Mouse (Mus musculus) liver, embryonic 14.5 days (tissue): Measurements from ENCODE around the gene Mapk7. TPM values are rescaled to one million over a fixed set of nuclear protein-coding genes. Genes with fewer than 3 reads are reported as not detected.

ENCODE experiments used
- ATAC-seq: fragments of 200-750 bp; cut with Nextera tagmentation; 2 replicates; pipeline ENCODE4 v1.8.0; 2017; ENCODE audit warnings: moderate number of reproducible peaks, mild to moderate bottlenecking, moderate library complexity; ENCODE audit not compliant: insufficient read depth
- DNase-seq, 3 experiments: peaks; one replicate each; pipeline ENCODE4 v3.0.0-alpha.2; 2012 to 2013; ENCODE audit warnings: low read depth in 3 of 3, low spot score in 3 of 3
- H3K27ac ChIP-seq: fragments of 300-500 bp; sonication (generic); 2 replicates; pipeline ENCODE4 v1.5.1; 2014; ENCODE audit warnings: moderate library complexity, mild to moderate bottlenecking, control low read depth, inconsistent platforms
- H3K27me3 ChIP-seq: fragments of 300-500 bp; sonication (generic); 2 replicates; pipeline ENCODE4 v1.6.1; 2014; ENCODE audit warnings: mild to moderate bottlenecking, low read length, moderate library complexity; ENCODE audit not compliant: control insufficient read depth, insufficient read depth
- H3K36me3 ChIP-seq: fragments of 300-500 bp; sonication (generic); replicated peaks from 2 replicates; pipeline ENCODE4 v1.6.1; 2014; ENCODE audit warnings: low read depth; ENCODE audit not compliant: control insufficient read depth, insufficient read depth
- H3K4me1 ChIP-seq, 2 experiments: fragments of 200-500 bp in 1 of 2; fragments of 300-500 bp in 1 of 2; sonication (generic) in 1 of 2; replicated peaks; 2 replicates each; pipeline ENCODE4 v1.6.1; 2012 to 2014; ENCODE audit warnings: antibody characterized with exemption in 1 of 2, inconsistent platforms in 1 of 2, low read length in 1 of 2; ENCODE audit not compliant: control insufficient read depth in 2 of 2, insufficient read depth in 2 of 2
- H3K4me2 ChIP-seq: fragments of 300-500 bp; sonication (generic); 2 replicates; pipeline ENCODE4 v1.6.1; 2014; ENCODE audit warnings: low read depth, mild to moderate bottlenecking, control low read depth, moderate library complexity
- H3K4me3 ChIP-seq, 2 experiments: fragments of 200-500 bp in 1 of 2; fragments of 300-500 bp in 1 of 2; sonication (generic) in 1 of 2; 2 replicates each; pipeline ENCODE4 v1.5.1; 2012 to 2014; ENCODE audit warnings: low read depth in 2 of 2, low read length in 2 of 2, mild to moderate bottlenecking in 2 of 2, control low read depth in 1 of 2, inconsistent platforms in 1 of 2, moderate library complexity in 1 of 2; ENCODE audit not compliant: insufficient read depth in 1 of 2
- H3K9ac ChIP-seq: fragments of 300-500 bp; sonication (generic); replicated peaks from 2 replicates; pipeline ENCODE4 v1.6.1; 2014; ENCODE audit warnings: mild to moderate bottlenecking, control low read depth, moderate library complexity
- H3K9me3 ChIP-seq: fragments of 300-500 bp; sonication (generic); 2 replicates; pipeline ENCODE4 v1.6.1; 2016; ENCODE audit warnings: low read length, mixed read lengths; ENCODE audit not compliant: control insufficient read depth
- CTCF ChIP-seq: IDR thresholded peaks from 2 replicates; pipeline ENCODE4 v1.5.1; 2016; ENCODE audit warnings: antibody characterized with exemption, low read depth, control low read depth
- EP300 ChIP-seq: IDR thresholded peaks from 2 replicates; pipeline ENCODE4 v1.6.1; 2016; ENCODE audit warnings: antibody characterized with exemption, low read depth
- WGBS: fragments of 180-500 bp; shearing (Covaris S2); extraction: QIAGEN DNeasy Blood & Tissue Kit; methylation state at CpG from one replicate; pipeline ENCODE4 v1.1.7; 2014; ENCODE audit not compliant: insufficient replicate concordance; 5-methylcytosine and 5-hydroxymethylcytosine counted together
- polyA plus RNA-seq, 2 experiments: library from polyadenylated mRNA; depleted of rRNA in 1 of 2; stranded (reverse) in 1 of 2; unstranded in 1 of 2; fragments of >200 nt; fragmentation: Nextera tagmentation in 1 of 2; extraction: Ambion mirVana in 1 of 2; gene quantifications; 2 replicates each; pipeline versions ENCODE4 v1.2.1 to v1.2.3; 2012 to 2014

The Mapk7 gene
- polyA plus RNA-seq, 2 experiments, result 4.8 to 6.4 TPM

GRCm38 (mm10) chr11:61468534-61468933 lies 25.7 kb downstream of the Mapk7 start:
- H3K27me3 ChIP-seq, result no peaks in the 10 kb centered on the region
- H3K27ac ChIP-seq, result no peak overlapping the region
- H3K9me3 ChIP-seq, result no peaks in the 10 kb centered on the region
- H3K36me3 ChIP-seq, result no peaks in the 10 kb centered on the region
- no peak overlapping the region for H3K4me3 ChIP-seq
- H3K4me2 ChIP-seq, result no peak overlapping the region
- no peak overlapping the region for H3K9ac ChIP-seq
- H3K4me1 ChIP-seq, result peaks cover 0 to 4% of the 10 kb centered on the region in 2 experiments; a peak in 2 of 4 replicates
- 58% methylated on average over 4 of the region's 4 CpGs for WGBS
- no peak for TF ChIP-seq EP300
- TF ChIP-seq CTCF, result no peak
- ATAC-seq (no peak), DNase-seq (no peak)

- no peak overlapping the region for H3K9ac ChIP-seq
- peaks cover 0 to 4% of the 10 kb centered on the region in 2 experiments; a peak in 2 of 4 replicates for H3K4me1 ChIP-seq
- H3K36me3 ChIP-seq, result no peaks in the 10 kb centered on the region
- H3K4me3 ChIP-seq, result no peak overlapping the region
- H3K27ac ChIP-seq, result no peak overlapping the region
- ATAC-seq (no peak), DNase-seq (no peak)
- no peaks in the 10 kb centered on the region for H3K9me3 ChIP-seq
- 45% methylated on average over 4 of the region's 4 CpGs for WGBS
- no peak for TF ChIP-seq CTCF
- TF ChIP-seq EP300, result no peak
- no peaks in the 10 kb centered on the region for H3K27me3 ChIP-seq
- no peak overlapping the region for H3K4me2 ChIP-seq
These were observed 28.8 kb downstream of the Mapk7 start for GRCm38 (mm10) chr11:61465422-61465821.

GRCm38 (mm10) chr11:61464071-61464470 lies 30.1 kb downstream of the Mapk7 start:
- H3K27ac ChIP-seq, result no peak overlapping the region
- TF ChIP-seq EP300, result no peak
- TF ChIP-seq CTCF, result no peak
- ATAC-seq (no peak), DNase-seq (no peak)
- 52% methylated on average over 2 of the region's 2 CpGs for WGBS
- H3K36me3 ChIP-seq, result no peaks in the 10 kb centered on the region
- H3K9me3 ChIP-seq, result no peaks in the 10 kb centered on the region
- H3K4me3 ChIP-seq, result no peak overlapping the region
- H3K9ac ChIP-seq, result no peak overlapping the region
- H3K4me1 ChIP-seq, result no peaks in the 10 kb centered on the region; a peak in 1 of 4 replicates
- H3K4me2 ChIP-seq, result no peak overlapping the region
- no peaks in the 10 kb centered on the region for H3K27me3 ChIP-seq

GRCm38 (mm10) chr11:61449499-61450292 lies 44.5 kb downstream of the Mapk7 start:
- no peaks in the 10 kb centered on the region for H3K36me3 ChIP-seq
- no peaks in the 10 kb centered on the region for H3K27me3 ChIP-seq
- no peak for ATAC-seq
- H3K9me3 ChIP-seq, result no peaks in the 10 kb centered on the region
- WGBS, result 50% methylated on average over 24 of the region's 24 CpGs
- H3K4me1 ChIP-seq, result no peaks in the 10 kb centered on the region
- no peak overlapping the region for H3K4me3 ChIP-seq
- no peak overlapping the region for H3K27ac ChIP-seq
- H3K9ac ChIP-seq, result no peak overlapping the region
- no peak for TF ChIP-seq CTCF
- no peak for TF ChIP-seq EP300
- DNase-seq, result no peak
- H3K4me2 ChIP-seq, result no peak overlapping the region

- 66% methylated on average over 9 of the region's 9 CpGs for WGBS
- ATAC-seq, result no peak
- no peak overlapping the region for H3K27ac ChIP-seq
These were observed 45.5 kb downstream of the Mapk7 start for GRCm38 (mm10) chr11:61448599-61449225.

More at GRCm38 (mm10) chr11:61448599-61449225, 45.5 kb downstream of the Mapk7 start:
- no peak overlapping the region for H3K9ac ChIP-seq
- no peak overlapping the region for H3K4me3 ChIP-seq
- no peak overlapping the region for H3K4me2 ChIP-seq
- no peaks in the 10 kb centered on the region for H3K27me3 ChIP-seq
- H3K9me3 ChIP-seq, result no peaks in the 10 kb centered on the region
- no peaks in the 10 kb centered on the region for H3K36me3 ChIP-seq
- no peaks in the 10 kb centered on the region for H3K4me1 ChIP-seq
- DNase-seq, result no peak
- TF ChIP-seq EP300 (no peak), CTCF (no peak)
